Mouse (Mus musculus) heart, postnatal 10 days (tissue): ENCODE results near the gene Aspa. TPM values are rescaled to one million over a fixed set of nuclear protein-coding genes. Genes with fewer than 3 reads are reported as not detected.
"Not testable (repeated sequence)": the region's sequence is repeated elsewhere in the genome, so short reads cannot be mapped to it uniquely, and the experiment has no call there.

Experiments
- DNase-seq, 2 experiments: peaks; one replicate each; pipeline ENCODE4 v3.0.0; 2021
- intact Hi-C: fragments of 180-260 bp; cut with DNase I; formaldehyde crosslinking; loops from one replicate; pipeline ENCODE4 v1.15.1; 2025
- total RNA-seq, 2 experiments: library from RNA; stranded (reverse); gene quantifications; 2 replicates each; pipeline ENCODE4 v1.2.3; 2021

Aspa gene
- 1 to 10 TPM in 1 of 2 experiments, under 1 TPM in 1; 0.72 to 3.3 TPM for total RNA-seq

GRCm38 (mm10) chr11:73329442-73329841 is at the start of gene Aspa, which contains the start of the genes Gm49340 and Spata22:
Aspa (minus strand) TSS chr11:73329596.
Gm49340 (plus strand) TSS chr11:73329741.
Spata22 (plus strand) TSS chr11:73329741.
- intact Hi-C loops, result no loop called here
- DNase-seq, result no peak

GRCm38 (mm10) chr11:73370946-73371345 is 41.5 kb upstream of the Aspa start, which contains the start of gene Olfr376:
Olfr376 (plus strand) TSS chr11:73371246.
- intact Hi-C loops, result no loop called here

GRCm38 (mm10) chr11:73350483-73350882 is 21.1 kb upstream of the Aspa start, which contains the start of gene Olfr20:
Olfr20 (plus strand) TSS chr11:73350783.
- intact Hi-C loops, result no loop called here
- DNase-seq, result no peak

More at GRCm38 (mm10) chr11:73370946-73371345, 41.5 kb upstream of the Aspa start, which contains the start of gene Olfr376:
- no peak for DNase-seq

GRCm38 (mm10) chr11:73336919-73337318 is 7.5 kb upstream of the Aspa start:
- no peak for DNase-seq
- intact Hi-C loops, result no loop called here

GRCm38 (mm10) chr11:73333357-73333756 is 4.0 kb upstream of the Aspa start:
- intact Hi-C loops, result no loop called here
- DNase-seq, result no peak

GRCm38 (mm10) chr11:73327361-73327760 is 2.0 kb downstream of the Aspa start:
- intact Hi-C loops, result no loop called here
- DNase-seq, result no peak

- intact Hi-C loops, result no loop called here
- DNase-seq, result peak in 1 of 2 experiments; percentile 6
Observed at GRCm38 (mm10) chr11:73326485-73326886, 2.9 kb downstream of the Aspa start.

- intact Hi-C loops, result no loop called here
- no peak for DNase-seq
Observed at GRCm38 (mm10) chr11:73323906-73324830, 5.2 kb downstream of the Aspa start.

GRCm38 (mm10) chr11:73321064-73321463 is 8.3 kb downstream of the Aspa start:
- intact Hi-C loops, DNase-seq: not testable (repeated sequence)

GRCm38 (mm10) chr11:73318581-73318980 is 10.8 kb downstream of the Aspa start:
- intact Hi-C loops, DNase-seq: not testable (repeated sequence)

- intact Hi-C loops, result no loop called here
- no peak for DNase-seq
Observed at GRCm38 (mm10) chr11:73315961-73316360, 13.4 kb downstream of the Aspa start.

- DNase-seq, result no peak
- intact Hi-C loops, result no loop called here
Observed at GRCm38 (mm10) chr11:73303123-73303522, 26.3 kb downstream of the Aspa start.

GRCm38 (mm10) chr11:73289621-73290020 is 39.8 kb downstream of the Aspa start:
- intact Hi-C loops, result loop anchor here (10.0 kb wide), 1 partner anchor 1085 kb away; no protein-coding TSS in a partner anchor
- no peak for DNase-seq

- no peak for DNase-seq
- intact Hi-C loops, result loop anchor here (5.0 to 10.0 kb wide), 2 partner anchors 212 to 1090 kb away; no protein-coding TSS in a partner anchor
Observed at GRCm38 (mm10) chr11:73284351-73284750, 45.0 kb downstream of the Aspa start.

GRCm38 (mm10) chr11:73283926-73284325 is 45.5 kb downstream of the Aspa start:
- no peak for DNase-seq
- intact Hi-C loops, result loop anchor here (5.0 to 10.0 kb wide), 2 partner anchors 212 to 1091 kb away; no protein-coding TSS in a partner anchor

- DNase-seq, result peak; percentile 67 to 73
- intact Hi-C loops, result loop anchor here (5.0 to 10.0 kb wide), 2 partner anchors 211 to 1091 kb away; no protein-coding TSS in a partner anchor
Observed at GRCm38 (mm10) chr11:73283369-73283768, 46.0 kb downstream of the Aspa start.

GRCm38 (mm10) chr11:73281528-73282027 is 47.8 kb downstream of the Aspa start:
- DNase-seq, result peak; percentile 41 to 63
- intact Hi-C loops, result loop anchor here (1.0 to 10.0 kb wide), 3 partner anchors 143 to 1093 kb away; partner anchors contain the start of gene Haspin

GRCm38 (mm10) chr11:73280710-73281109 is 48.7 kb downstream of the Aspa start:
- intact Hi-C loops, result loop anchor here (1.0 to 10.0 kb wide), 3 partner anchors 142 to 1094 kb away; partner anchors contain the start of gene Haspin
- no peak for DNase-seq

GRCm38 (mm10) chr11:73274821-73275220 is 54.6 kb downstream of the Aspa start:
- no peak for DNase-seq
- intact Hi-C loops, result no loop called here

- intact Hi-C loops, result no loop called here
- no peak for DNase-seq
Observed at GRCm38 (mm10) chr11:73267267-73267666, 62.1 kb downstream of the Aspa start, which contains the start of gene Trpv3. Trpv3 (plus strand) TSS chr11:73267388.

GRCm38 (mm10) chr11:73261385-73261784 is 68.0 kb downstream of the Aspa start:
- DNase-seq, result no peak
- intact Hi-C loops, result no loop called here
